In genomic region chr7:101908367-101908766, GRCm38 (mm10) we compare ENCODE assay signal across 8 mouse cellular contexts. TPM values are rescaled to one million over a fixed set of nuclear protein-coding genes. Genes with fewer than 3 reads are reported as not detected.
DNase-seq lines count a peak whose midpoint lies in the region; ATAC-seq and TF ChIP-seq lines count a peak whose summit lies in the region.

No protein-coding gene starts in this region.

- no peak for TF ChIP-seq CTCF in lung, adult 2 months (IDR thresholded peaks at IDR 0.05; ENCODE audit: insufficient read depth, low read length)

- peak overlapping the region; percentile 17; the same call in 1 of the 2 replicates for H3K27ac ChIP-seq in embryonic facial prominence, embryonic 15.5 days (replicated peaks)

- no peaks in the 10 kb centered on the region for H3K9me3 ChIP-seq in embryonic facial prominence, embryonic 15.5 days (replicated peaks)
- H3K9me3 ChIP-seq in megakaryocyte, embryonic 14.5 days: no peaks in the 10 kb centered on the region

- no peak overlapping the region for H3K9ac ChIP-seq in embryonic facial prominence, embryonic 15.5 days

- no peak for ATAC-seq in embryonic facial prominence, embryonic 15.5 days (ENCODE audit: insufficient number of reproducible peaks, low FRiP score, low TSS enrichment, low read depth)
- ATAC-seq in erythroblast, adult 5-6 weeks (replicated peaks; ENCODE audit: low FRiP score, poor library complexity, severe bottlenecking): no peak

- DNase-seq in lung, adult 18-20 months: peak; percentile 36 to 45
- DNase-seq in lung, adult 2 months: no peak
- peak; percentile 50 for DNase-seq in kidney, postnatal 10 days
- DNase-seq in spleen, postnatal 10 days (ENCODE audit: low spot score in 2 of 2): no peak
- DNase-seq in cerebellum, adult 18-20 months: no peak

- no peaks in the 10 kb centered on the region for H3K27me3 ChIP-seq in embryonic facial prominence, embryonic 15.5 days
- no peaks in the 10 kb centered on the region for H3K27me3 ChIP-seq in megakaryocyte, embryonic 14.5 days (replicated peaks)

- peaks cover 39% of the 10 kb centered on the region for H3K36me3 ChIP-seq in embryonic facial prominence, embryonic 15.5 days
- peaks cover 54% of the 10 kb centered on the region for H3K36me3 ChIP-seq in megakaryocyte, embryonic 14.5 days (replicated peaks; ENCODE audit: low read length)

- no peak overlapping the region for H3K4me2 ChIP-seq in embryonic facial prominence, embryonic 15.5 days (replicated peaks)

- no peak overlapping the region for H3K4me3 ChIP-seq in lung, adult 2 months (replicated peaks; ENCODE audit: extremely low read depth, low read depth, low read length)
- H3K4me3 ChIP-seq in embryonic facial prominence, embryonic 15.5 days (replicated peaks): no peak overlapping the region
- peak overlapping the region; percentile 73 for H3K4me3 ChIP-seq in megakaryocyte, embryonic 14.5 days (replicated peaks)

- peaks cover 10% of the 10 kb centered on the region for H3K4me1 ChIP-seq in lung, adult 2 months (ENCODE audit: control insufficient read depth, insufficient read depth, low read length)
- peaks cover 31% of the 10 kb centered on the region for H3K4me1 ChIP-seq in embryonic facial prominence, embryonic 15.5 days
- peaks cover 52% of the 10 kb centered on the region for H3K4me1 ChIP-seq in megakaryocyte, embryonic 14.5 days

- 36% methylated on average over 4 of the region's 4 CpGs for WGBS in lung, adult 2 months
- 71% methylated on average over 4 of the region's 4 CpGs for WGBS in embryonic facial prominence, embryonic 15.5 days

- TF ChIP-seq POLR2A in lung, adult 2 months (IDR thresholded peaks at IDR 0.05; ENCODE audit: borderline replicate concordance, extremely low read depth, low read depth, low read length): no peak

RNA-seq across cellular contexts. Expression of gene Tomt, which starts 2.2 kb away (rescaled TPM):
- polyA plus RNA-seq in lung, adult 2 months (2012; rRNA removed): 0.06 TPM in 1 of 2 replicates, not detected in the other
- 0.29 and 0.45 TPM in 2 replicates for polyA plus RNA-seq in embryonic facial prominence, embryonic 15.5 days (2015; fragmentation: Nextera tagmentation; extraction: Ambion mirVana)
- not detected in 2 replicates for polyA plus RNA-seq in megakaryocyte, embryonic 14.5 days (2012; ENCODE audit: insufficient read depth, low replicate concordance)
- not detected in 2 replicates for total RNA-seq in erythroblast, adult 5-6 weeks (2015; ENCODE audit: low replicate concordance)
- total RNA-seq in erythroblast, adult 5-6 weeks (2017; ENCODE audit: low replicate concordance): 0.56 TPM in 1 of 2 replicates, not detected in the other

RNA-seq across cellular contexts. Expression of gene Lamtor1, which starts 2.7 kb away (rescaled TPM):
- 171 and 205 TPM in 2 replicates for polyA plus RNA-seq in lung, adult 2 months (2012; rRNA removed)
- polyA plus RNA-seq in embryonic facial prominence, embryonic 15.5 days (2015; fragmentation: Nextera tagmentation; extraction: Ambion mirVana): 164 and 166 TPM in 2 replicates
- 156 and 181 TPM in 2 replicates for polyA plus RNA-seq in megakaryocyte, embryonic 14.5 days (2012; ENCODE audit: insufficient read depth, low replicate concordance)
- total RNA-seq in erythroblast, adult 5-6 weeks (2015; ENCODE audit: low replicate concordance): 35.0 and 36.6 TPM in 2 replicates
- total RNA-seq in erythroblast, adult 5-6 weeks (2017; ENCODE audit: low replicate concordance): 26.2 and 28.0 TPM in 2 replicates

RNA-seq across cellular contexts. Expression of gene Lrrc51, which starts 25.3 kb away (rescaled TPM):
- 28.9 and 36.5 TPM in 2 replicates for polyA plus RNA-seq in lung, adult 2 months (2012; rRNA removed)
- 22.0 and 29.2 TPM in 2 replicates for polyA plus RNA-seq in embryonic facial prominence, embryonic 15.5 days (2015; fragmentation: Nextera tagmentation; extraction: Ambion mirVana)
- not detected in 2 replicates for polyA plus RNA-seq in megakaryocyte, embryonic 14.5 days (2012; ENCODE audit: insufficient read depth, low replicate concordance)
- not detected in 2 replicates for total RNA-seq in erythroblast, adult 5-6 weeks (2015; ENCODE audit: low replicate concordance)
- not detected in 2 replicates for total RNA-seq in erythroblast, adult 5-6 weeks (2017; ENCODE audit: low replicate concordance)

RNA-seq across cellular contexts. Expression of gene Numa1, which starts 25.5 kb away (rescaled TPM):
- polyA plus RNA-seq in lung, adult 2 months (2012; rRNA removed): 80.1 and 93.4 TPM in 2 replicates
- 72.8 and 73.7 TPM in 2 replicates for polyA plus RNA-seq in embryonic facial prominence, embryonic 15.5 days (2015; fragmentation: Nextera tagmentation; extraction: Ambion mirVana)
- polyA plus RNA-seq in megakaryocyte, embryonic 14.5 days (2012; ENCODE audit: insufficient read depth, low replicate concordance): 57.5 and 58.2 TPM in 2 replicates
- 22.3 and 42.0 TPM in 2 replicates for total RNA-seq in erythroblast, adult 5-6 weeks (2015; ENCODE audit: low replicate concordance)
- 64.5 and 110 TPM in 2 replicates for total RNA-seq in erythroblast, adult 5-6 weeks (2017; ENCODE audit: low replicate concordance)

RNA-seq across cellular contexts. Expression of gene Folr1, which starts 37.8 kb away (rescaled TPM):
- 0.67 and 1.2 TPM in 2 replicates for polyA plus RNA-seq in lung, adult 2 months (2012; rRNA removed)
- polyA plus RNA-seq in embryonic facial prominence, embryonic 15.5 days (2015; fragmentation: Nextera tagmentation; extraction: Ambion mirVana): 0.35 and 0.81 TPM in 2 replicates
- not detected in 2 replicates for polyA plus RNA-seq in megakaryocyte, embryonic 14.5 days (2012; ENCODE audit: insufficient read depth, low replicate concordance)
- total RNA-seq in erythroblast, adult 5-6 weeks (2015; ENCODE audit: low replicate concordance): not detected in 2 replicates
- not detected in 2 replicates for total RNA-seq in erythroblast, adult 5-6 weeks (2017; ENCODE audit: low replicate concordance)

Comparison
In these comparisons a context has a peak if more than half of its experiments do, and no peak if none do; other contexts are left out.
1. DNase-seq: peak in lung, adult 18-20 months (2 of 2) and kidney, postnatal 10 days (single experiment); none in lung, adult 2 months (single experiment), spleen, postnatal 10 days (0 of 2) and cerebellum, adult 18-20 months (0 of 2).
2. RNA of gene Lrrc51, which starts 25.3 kb away (polyA plus RNA-seq): 28.9 to 36.5 TPM in lung, adult 2 months and 22.0 to 29.2 TPM in embryonic facial prominence, embryonic 15.5 days; not detected in megakaryocyte, embryonic 14.5 days; every median in the first group is over 10 times any median in the second.